Mouse (Mus musculus): ENCODE measurements around the gene Dip2c. TPM values are rescaled to one million over a fixed set of nuclear protein-coding genes. Genes with fewer than 3 reads are reported as not detected.

The Dip2c gene
- total RNA-seq, 2 experiments from 2014 or later, result 0.84 to 1.1 TPM

DNA sequence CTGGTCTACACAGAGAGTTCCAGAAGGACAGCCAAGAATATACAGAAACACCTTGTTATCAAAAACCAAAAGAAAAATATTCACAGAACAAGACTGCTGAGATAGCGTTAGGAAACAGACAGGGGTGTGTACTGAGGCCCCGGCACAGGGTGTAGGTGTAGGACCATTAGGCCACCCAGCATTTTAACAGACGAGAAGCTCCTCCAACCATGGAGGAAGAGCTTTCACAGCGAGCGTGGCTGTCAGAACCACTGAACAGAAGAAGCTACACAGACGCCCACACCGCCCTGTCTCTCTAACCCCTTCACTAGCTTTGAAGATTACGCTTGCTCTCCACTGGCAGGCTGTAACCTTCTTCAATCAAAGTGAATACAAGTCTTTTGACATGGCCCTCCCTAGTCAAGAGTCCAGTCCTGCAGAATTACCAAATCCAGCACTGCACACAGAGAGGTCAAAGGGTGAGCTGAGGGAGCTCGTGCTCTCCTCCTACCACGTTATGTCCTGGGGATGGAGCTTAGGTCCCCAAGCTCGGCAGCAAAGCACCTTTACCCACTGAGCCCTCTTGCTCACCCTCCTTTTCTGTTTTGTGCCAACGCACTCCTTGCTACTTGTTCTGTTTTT is 426.4 kb downstream of the Dip2c start:
- no peak for ATAC-seq (replicated peaks; ENCODE audit: low FRiP score, poor library complexity, severe bottlenecking)

DNA sequence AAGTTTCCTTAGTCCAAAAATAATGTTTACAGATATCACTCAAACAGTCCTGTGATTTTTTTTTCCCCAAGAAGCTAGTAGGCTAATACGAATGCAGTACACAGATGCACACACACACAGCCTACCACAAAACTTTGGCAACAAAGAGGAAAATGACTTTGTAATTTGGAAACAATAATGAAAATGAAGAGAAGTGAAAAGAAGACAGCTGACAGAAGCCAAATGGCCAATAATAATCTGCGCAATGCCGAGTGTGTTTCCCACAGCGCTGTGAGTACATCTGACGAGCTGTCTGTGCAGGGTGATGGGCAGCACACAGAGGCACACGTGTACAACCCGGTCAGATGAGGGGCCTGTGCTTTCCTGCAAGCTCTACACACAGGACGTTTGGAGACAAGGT is 430.4 kb downstream of the Dip2c start:
- no peak for ATAC-seq (replicated peaks; ENCODE audit: low FRiP score, poor library complexity, severe bottlenecking)

DNA sequence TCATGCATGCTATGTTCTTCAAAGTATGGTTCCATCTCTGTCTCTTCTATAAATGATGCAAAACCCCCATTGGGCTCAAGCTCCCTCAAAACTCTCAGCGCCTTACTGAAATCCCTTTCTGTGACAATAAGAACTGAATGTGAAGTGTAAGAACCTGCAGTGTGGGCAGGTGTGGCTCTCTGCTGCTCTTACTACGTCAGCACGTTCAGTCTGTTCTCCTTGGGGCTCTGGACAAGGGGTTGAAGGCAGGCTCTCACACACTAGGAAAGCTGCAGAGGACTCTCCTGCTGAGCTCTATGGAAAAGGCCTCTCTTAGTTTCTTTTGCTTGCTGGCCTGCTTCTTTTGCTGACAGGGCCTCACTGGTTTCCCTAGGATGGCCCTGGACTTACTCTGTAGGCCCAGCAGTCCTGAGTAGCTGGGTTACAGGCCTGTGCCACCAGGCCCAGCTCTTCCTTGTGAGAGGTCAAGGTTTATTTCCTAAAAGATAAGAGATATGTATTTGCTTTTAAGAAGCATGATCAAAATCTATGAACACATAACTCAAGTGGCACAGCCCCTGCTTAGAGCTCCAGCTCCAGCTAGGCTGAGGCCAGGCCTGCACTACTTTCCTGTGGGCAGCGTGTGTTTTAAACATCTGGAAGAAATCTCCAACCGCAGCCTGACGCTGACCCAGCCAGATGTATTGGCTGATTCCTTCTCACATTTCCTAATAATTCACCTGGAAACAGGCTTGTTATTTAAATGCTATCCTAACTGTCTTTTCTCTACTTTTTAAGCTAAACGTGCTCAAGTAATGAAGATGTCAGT is 432.3 kb downstream of the Dip2c start:
- ATAC-seq (replicated peaks; ENCODE audit: low FRiP score, poor library complexity, severe bottlenecking), result no peak

DNA sequence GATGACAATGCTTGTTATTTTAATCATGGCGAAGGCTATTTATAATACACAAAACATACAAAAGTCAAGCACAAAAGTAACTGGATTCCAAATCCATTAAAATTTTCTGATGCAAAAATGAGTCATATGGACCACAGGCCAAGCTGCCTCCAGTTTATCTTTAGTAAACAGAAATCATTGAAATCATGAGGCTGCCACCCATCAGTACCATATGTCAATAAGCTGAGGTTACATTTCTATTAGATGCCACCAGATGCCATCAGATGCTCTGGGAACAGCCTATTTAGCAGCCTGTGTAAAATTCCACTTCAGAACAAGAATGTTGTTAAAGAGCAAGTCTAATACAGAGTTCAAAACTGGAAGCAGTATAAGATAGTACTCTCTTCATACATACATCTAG is 436.1 kb downstream of the Dip2c start:
- no peak for ATAC-seq (replicated peaks; ENCODE audit: low FRiP score, poor library complexity, severe bottlenecking)

DNA sequence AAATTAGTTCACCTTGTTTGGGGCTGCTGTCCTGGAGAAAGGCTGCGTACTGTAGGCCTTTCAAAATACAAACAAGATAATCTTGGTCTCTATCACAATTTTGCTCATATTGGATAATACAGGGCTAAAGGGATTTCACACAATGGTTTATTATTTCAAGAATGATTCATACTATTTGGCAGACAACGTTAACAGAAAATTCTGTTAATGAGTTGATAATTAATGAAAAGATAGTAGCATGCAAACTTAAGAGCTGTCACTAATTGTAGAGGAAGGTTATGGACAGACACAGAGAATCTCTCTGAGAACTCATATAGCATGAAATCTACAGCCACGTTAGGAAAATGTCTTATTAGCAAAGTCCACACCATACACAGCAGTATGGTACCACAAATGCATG is 436.6 kb downstream of the Dip2c start:
- ATAC-seq (replicated peaks; ENCODE audit: low FRiP score, poor library complexity, severe bottlenecking), result no peak

DNA sequence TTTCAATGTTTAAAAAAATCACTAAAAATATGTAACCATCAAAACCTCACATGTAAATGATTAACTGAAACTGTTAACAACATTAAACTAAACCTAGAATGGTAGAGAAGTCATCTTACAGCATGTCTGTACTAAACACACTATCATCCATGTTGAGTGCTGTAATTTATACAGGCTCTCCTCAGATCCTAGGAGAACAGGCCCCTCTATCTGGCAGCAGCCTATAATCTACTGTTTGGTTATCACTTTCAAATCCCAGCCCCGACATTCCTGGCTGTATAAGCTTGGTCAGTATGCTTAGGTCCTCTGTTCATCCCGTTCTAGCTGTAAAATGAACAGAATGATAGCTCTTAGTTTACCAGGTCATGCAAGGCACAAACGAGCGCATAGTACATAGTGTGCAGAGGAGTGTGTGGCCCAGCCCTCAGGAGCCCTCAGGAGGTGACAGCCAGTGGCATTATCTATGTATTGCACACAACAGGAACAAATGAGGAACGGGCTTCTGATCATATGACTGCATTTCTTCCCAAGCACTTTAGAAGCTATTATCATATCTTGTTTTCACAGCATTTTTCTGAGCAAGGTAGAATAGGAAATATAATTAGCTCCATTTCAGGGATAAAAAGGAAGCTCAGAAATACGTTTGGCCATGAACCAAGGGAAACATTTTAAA is 437.3 kb downstream of the Dip2c start:
- ATAC-seq (replicated peaks; ENCODE audit: low FRiP score, poor library complexity, severe bottlenecking), result peak; percentile 70

DNA sequence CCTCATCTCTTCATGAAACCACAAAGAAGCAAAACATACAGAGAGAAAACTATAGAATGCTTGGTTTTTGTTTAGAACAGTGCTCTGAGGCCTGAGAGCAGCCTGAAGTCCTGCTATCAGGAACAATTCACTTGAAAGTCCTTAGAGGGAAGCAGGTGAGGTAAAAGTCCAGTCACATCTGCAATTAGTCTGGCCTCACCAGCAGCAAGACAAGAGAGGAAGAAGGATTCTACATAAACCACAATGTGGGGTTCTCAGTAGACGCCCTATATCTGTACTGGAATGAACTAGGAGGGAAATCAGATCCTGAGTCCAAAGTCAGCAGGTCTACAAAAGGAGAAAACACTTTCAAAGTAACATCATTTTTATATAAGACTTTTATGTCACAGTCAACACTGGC is 438.9 kb downstream of the Dip2c start:
- ATAC-seq (replicated peaks; ENCODE audit: low FRiP score, poor library complexity, severe bottlenecking), result no peak

Other genes starting within 250 kb of the Dip2c start
- 106 and 115 TPM in 2 replicates for gene Larp4b, start 182.6 kb upstream of the Dip2c start, total RNA-seq (2015; ENCODE audit: low replicate concordance)
- gene Larp4b, start 182.6 kb upstream of the Dip2c start, total RNA-seq (2017; ENCODE audit: low replicate concordance), result 120 and 140 TPM in 2 replicates